Mouse (Mus musculus) heart, embryonic 11.5 days (tissue): Measurements from ENCODE around the gene Serpina9. TPM values are rescaled to one million over a fixed set of nuclear protein-coding genes. Genes with fewer than 3 reads are reported as not detected.
"Not testable (repeated sequence)": the region's sequence is repeated elsewhere in the genome, so short reads cannot be mapped to it uniquely, and the experiment has no call there.

Experiments used
- ATAC-seq: fragments of 200-750 bp; cut with Nextera tagmentation; replicated peaks from 2 replicates; pipeline ENCODE4 v1.8.0; 2017; ENCODE audit warnings: moderate library complexity; ENCODE audit not compliant: insufficient number of reproducible peaks, low FRiP score, low TSS enrichment
- H3K27ac ChIP-seq: fragments of 300-500 bp; sonication (generic); 2 replicates; pipeline ENCODE4 v1.5.1; 2014; ENCODE audit warnings: mild to moderate bottlenecking, low read depth, low read length
- H3K27me3 ChIP-seq: fragments of 300-500 bp; sonication (generic); 2 replicates; pipeline ENCODE4 v1.6.1; 2014; ENCODE audit warnings: mild to moderate bottlenecking, low read length, mixed read lengths; ENCODE audit not compliant: control insufficient read depth, insufficient read depth
- H3K36me3 ChIP-seq: fragments of 300-500 bp; sonication (generic); 2 replicates; pipeline ENCODE4 v1.6.1; 2014; ENCODE audit warnings: mild to moderate bottlenecking, low read length, moderate library complexity, mixed read lengths; ENCODE audit not compliant: control insufficient read depth, insufficient read depth
- H3K4me1 ChIP-seq: fragments of 300-500 bp; sonication (generic); 2 replicates; pipeline ENCODE4 v1.6.1; 2014; ENCODE audit warnings: low read length; ENCODE audit not compliant: control insufficient read depth, insufficient read depth
- H3K4me2 ChIP-seq: fragments of 300-500 bp; sonication (generic); 2 replicates; pipeline ENCODE4 v1.6.1; 2014; ENCODE audit warnings: mild to moderate bottlenecking, moderate library complexity
- H3K4me3 ChIP-seq: fragments of 300-500 bp; sonication (generic); 2 replicates; pipeline ENCODE4 v1.5.1; 2014; ENCODE audit warnings: low read depth, low read length
- H3K9ac ChIP-seq: fragments of 300-500 bp; sonication (generic); 2 replicates; pipeline ENCODE4 v1.6.1; 2014; ENCODE audit warnings: mild to moderate bottlenecking, low read depth, low read length, moderate library complexity
- H3K9me3 ChIP-seq: fragments of 300-500 bp; sonication (generic); replicated peaks from 2 replicates; pipeline ENCODE4 v1.6.1; 2016; ENCODE audit warnings: low read length; ENCODE audit not compliant: control insufficient read depth
- WGBS: fragments of 180-500 bp; shearing (Covaris S2); extraction: QIAGEN DNeasy Blood & Tissue Kit; methylation state at CpG from one replicate; pipeline ENCODE4 v1.1.7; 2014; ENCODE audit not compliant: insufficient replicate concordance; 5-methylcytosine and 5-hydroxymethylcytosine counted together
- polyA plus RNA-seq: library from polyadenylated mRNA; unstranded; fragments of >200 nt; fragmentation: Nextera tagmentation; extraction: Ambion mirVana; gene quantifications from 2 replicates; pipeline ENCODE4 v1.2.1, GENCODE M21; 2014

The Serpina9 gene
- polyA plus RNA-seq, 1 experiment from 2014 or later = 0.04 TPM

DNA sequence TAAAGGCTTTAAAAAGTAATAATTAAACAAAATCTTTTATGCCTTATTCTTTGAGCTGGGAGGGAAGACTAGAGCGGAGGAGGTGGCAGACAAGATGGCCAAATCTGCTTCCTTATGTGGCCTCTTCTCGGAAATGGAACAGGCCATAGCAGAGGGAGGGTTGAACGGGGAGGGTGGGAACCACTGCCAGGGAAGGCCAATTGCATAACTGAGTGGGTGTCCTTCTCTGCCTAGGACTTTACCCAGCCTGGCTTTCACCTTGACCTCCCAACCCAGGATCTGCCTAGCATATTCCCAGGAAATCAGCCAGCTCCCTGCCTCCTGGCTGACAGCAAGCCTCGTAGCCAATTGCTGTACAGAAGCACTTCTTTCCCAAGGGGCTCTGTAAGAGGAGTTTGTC is 50.3 kb downstream of the Serpina9 start:
- ATAC-seq = no peak
- H3K9ac ChIP-seq = no peak overlapping the region

DNA sequence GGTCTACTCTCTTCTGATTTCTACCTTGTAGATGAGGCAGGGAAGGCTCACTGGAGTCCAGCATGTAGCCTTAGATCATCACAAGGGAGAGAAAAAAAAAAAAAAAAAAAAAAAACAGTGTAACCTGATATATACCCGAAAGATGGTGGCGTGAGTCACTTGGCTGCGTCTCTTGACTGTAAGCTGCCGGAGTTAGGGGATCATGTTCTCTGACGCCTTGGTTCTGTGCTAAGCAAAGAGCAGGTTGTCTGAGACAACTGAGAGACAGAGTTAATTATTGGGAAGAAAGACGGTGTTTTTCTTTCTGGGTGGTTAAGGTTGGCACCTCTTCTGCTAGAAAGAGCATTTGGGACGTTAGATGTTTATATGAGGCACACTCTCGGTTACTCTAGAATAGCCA is 50.7 kb downstream of the Serpina9 start:
- Histone ChIP-seq H3K9me3 (no peaks in the 10 kb centered on the region; the same call in 1 of the 2 replicates), H3K27ac (no peak overlapping the region), H3K9ac (no peak overlapping the region), H3K4me1 (no peaks in the 10 kb centered on the region), H3K27me3 (no peaks in the 10 kb centered on the region), H3K36me3 (no peaks in the 10 kb centered on the region), H3K4me2 (no peak overlapping the region), H3K4me3 (no peak overlapping the region)
- ATAC-seq = no peak
- 72% methylated on average over 8 of the region's 8 CpGs for WGBS

More for the DNA sequence above, 50.3 kb downstream of the Serpina9 start:
- Histone ChIP-seq H3K4me1 (no peaks in the 10 kb centered on the region), H3K9me3 (no peaks in the 10 kb centered on the region; the same call in 1 of the 2 replicates), H3K27me3 (no peaks in the 10 kb centered on the region), H3K4me2 (no peak overlapping the region), H3K4me3 (no peak overlapping the region), H3K27ac (no peak overlapping the region), H3K36me3 (no peaks in the 10 kb centered on the region)
- WGBS = 69% methylated on average over 4 of the region's 4 CpGs

DNA sequence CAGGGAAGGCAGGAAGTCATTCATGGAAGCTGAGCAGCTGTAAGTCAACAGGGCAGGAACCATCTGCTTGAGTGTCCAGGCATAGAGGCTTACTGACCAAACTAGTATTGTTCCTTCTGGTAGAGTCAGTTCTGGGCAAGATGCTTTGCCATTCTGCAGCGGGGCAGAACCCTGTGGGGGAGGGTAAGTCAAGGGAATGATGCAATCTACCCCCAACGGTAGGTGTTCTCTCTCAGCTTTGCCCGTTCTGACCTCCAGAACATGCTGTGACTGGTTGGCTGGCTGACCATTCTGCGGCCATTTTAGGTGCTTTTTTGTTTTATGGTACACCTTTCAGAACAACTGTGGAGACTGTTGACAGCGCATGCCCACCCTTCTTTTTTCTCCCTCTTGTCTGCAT is 51.2 kb downstream of the Serpina9 start:
- H3K4me2 ChIP-seq = no peak overlapping the region
- WGBS = 71% methylated on average over 5 of the region's 5 CpGs
- no peaks in the 10 kb centered on the region for H3K36me3 ChIP-seq
- no peak overlapping the region for H3K27ac ChIP-seq
- H3K4me1 ChIP-seq = no peaks in the 10 kb centered on the region
- ATAC-seq = no peak
- H3K9ac ChIP-seq = no peak overlapping the region
- H3K27me3 ChIP-seq = no peaks in the 10 kb centered on the region
- no peak overlapping the region for H3K4me3 ChIP-seq
- H3K9me3 ChIP-seq = no peaks in the 10 kb centered on the region; the same call in 1 of the 2 replicates

DNA sequence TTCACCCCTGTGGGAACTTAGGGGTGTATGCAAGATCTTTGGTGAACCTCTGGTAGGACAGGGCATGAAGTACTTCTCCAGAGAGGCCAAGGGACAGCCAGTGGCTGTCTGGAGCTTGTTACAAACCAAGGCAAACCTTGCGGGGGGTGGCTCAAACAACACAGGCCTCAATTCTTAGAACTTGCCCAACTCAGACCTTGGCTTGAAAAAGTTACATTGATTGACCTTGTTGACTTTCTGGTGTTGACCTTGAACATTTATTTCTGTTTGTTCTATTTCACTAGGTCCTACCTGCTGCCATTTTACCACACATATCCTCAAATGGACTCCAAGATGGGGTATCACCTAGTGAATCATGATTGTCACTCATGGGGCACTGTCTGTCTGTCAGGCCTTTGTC is 51.8 kb downstream of the Serpina9 start:
- Histone ChIP-seq H3K27me3 (no peaks in the 10 kb centered on the region), H3K4me2 (no peak overlapping the region), H3K9me3 (no peaks in the 10 kb centered on the region; the same call in 1 of the 2 replicates), H3K9ac (no peak overlapping the region), H3K36me3 (no peaks in the 10 kb centered on the region), H3K27ac (no peak overlapping the region), H3K4me3 (no peak overlapping the region), H3K4me1 (no peaks in the 10 kb centered on the region)
- ATAC-seq = no peak
- 91% methylated on average over 1 of the region's 1 CpGs for WGBS

DNA sequence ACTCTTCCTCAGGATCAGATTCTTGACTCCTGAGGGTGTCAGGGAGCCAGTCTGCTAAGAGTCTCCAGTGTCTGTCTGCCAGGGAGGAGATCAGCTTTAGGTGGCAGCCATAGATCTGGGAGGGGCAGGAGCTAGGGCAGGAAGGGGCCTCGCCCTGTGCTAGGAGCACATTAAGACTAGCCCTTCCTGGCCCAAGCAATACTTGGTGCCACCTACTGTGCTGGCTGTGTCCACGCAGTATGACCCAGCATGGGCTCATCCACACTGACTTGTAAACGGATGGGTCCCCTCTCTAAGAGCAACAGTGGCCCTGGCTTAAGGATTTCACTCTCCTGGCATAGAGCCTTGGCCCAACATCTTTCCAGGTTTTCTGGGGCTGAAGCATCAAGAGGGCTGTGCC is 54.8 kb downstream of the Serpina9 start, which contains the start of gene Serpina1e:
TSS of gene Serpina1e (minus strand) at position 178 of the 400 bp plus-strand sequence.
- H3K36me3 ChIP-seq = no peaks in the 10 kb centered on the region
- H3K4me3 ChIP-seq = no peak within 1 kb of the TSS
- no peak for ATAC-seq
- H3K9ac ChIP-seq = no peak within 1 kb of the TSS
- H3K27me3 ChIP-seq = no peaks in the 10 kb centered on the region
- H3K9me3 ChIP-seq = no peaks in the 10 kb centered on the region; the same call in 1 of the 2 replicates
- H3K4me2 ChIP-seq = no peak within 1 kb of the TSS
- 66% methylated on average over 3 of the region's 3 CpGs for WGBS
- H3K4me1 ChIP-seq = no peaks in the 10 kb centered on the region
- no peak within 1 kb of the TSS for H3K27ac ChIP-seq

DNA sequence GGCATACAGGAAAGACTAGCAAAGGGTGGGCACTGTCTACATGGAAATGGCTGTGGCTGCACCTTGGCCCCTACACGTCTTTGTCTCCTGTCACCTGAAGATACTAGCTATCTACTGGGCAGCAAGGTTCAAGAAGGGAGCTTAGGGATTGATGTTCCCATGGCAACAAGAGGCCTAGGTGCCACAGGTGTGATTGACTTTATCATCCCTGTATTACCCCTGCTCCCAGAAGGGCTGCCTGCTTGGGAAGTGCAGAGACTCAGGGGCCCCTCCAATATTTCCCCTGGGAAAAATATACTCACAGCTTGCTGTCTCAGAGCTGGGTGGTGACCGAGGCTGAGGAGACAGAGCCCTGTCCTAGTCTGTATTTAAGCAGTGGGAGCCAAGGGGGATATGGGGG is 57.0 kb downstream of the Serpina9 start:
- H3K4me1 ChIP-seq, H3K9me3 ChIP-seq, H3K36me3 ChIP-seq, H3K27me3 ChIP-seq, H3K27ac ChIP-seq, ATAC-seq, H3K4me3 ChIP-seq, H3K9ac ChIP-seq, H3K4me2 ChIP-seq: not testable (repeated sequence)
- WGBS = 73% methylated on average over 2 of the region's 2 CpGs

DNA sequence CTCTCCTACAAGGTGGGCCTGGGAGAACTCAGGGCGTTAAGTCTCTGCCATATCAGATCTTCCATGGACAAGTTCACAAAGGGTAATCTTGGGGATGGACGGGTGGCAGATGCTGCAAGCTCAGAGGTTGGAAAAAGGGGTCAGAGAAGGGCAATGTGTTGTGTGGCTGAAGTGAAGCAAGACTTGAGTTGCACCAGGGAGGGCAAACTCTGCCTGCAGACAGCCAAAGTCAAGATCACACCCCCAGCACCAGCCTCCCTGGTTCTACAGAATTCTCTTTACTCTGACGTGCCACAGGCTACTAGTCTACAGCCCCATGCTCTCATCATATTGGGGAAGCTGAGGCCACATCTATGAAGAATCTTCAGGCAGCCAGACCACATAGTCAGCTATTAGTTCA is 60.6 kb downstream of the Serpina9 start:
- 57% methylated on average over 3 of the region's 3 CpGs for WGBS
- H3K27me3 ChIP-seq, H3K4me3 ChIP-seq, H3K9ac ChIP-seq, H3K27ac ChIP-seq, H3K36me3 ChIP-seq, ATAC-seq, H3K4me2 ChIP-seq, H3K9me3 ChIP-seq, H3K4me1 ChIP-seq: not testable (repeated sequence)

DNA sequence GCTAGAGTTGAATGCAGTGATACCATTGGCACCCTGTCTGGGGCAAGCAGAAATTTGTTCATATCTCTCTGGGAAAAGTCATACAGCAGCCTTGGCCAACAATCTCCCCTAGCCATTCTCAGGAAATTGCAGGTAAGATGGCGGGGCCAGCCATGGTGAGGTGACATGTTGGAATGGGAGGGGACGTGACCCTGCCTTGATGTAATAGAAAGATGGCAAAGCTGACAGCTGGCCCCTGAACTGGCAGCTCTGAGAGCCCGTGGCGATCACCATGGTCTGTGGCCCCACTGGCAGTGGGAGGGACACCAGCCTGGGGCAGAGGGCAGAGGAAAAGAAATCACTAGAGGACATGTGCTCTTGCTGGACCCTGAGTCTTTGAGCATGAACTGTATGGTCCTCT is 67.3 kb downstream of the Serpina9 start:
- Histone ChIP-seq H3K9ac (no peak overlapping the region), H3K27me3 (no peaks in the 10 kb centered on the region), H3K4me3 (no peak overlapping the region), H3K36me3 (no peaks in the 10 kb centered on the region), H3K4me1 (no peaks in the 10 kb centered on the region), H3K27ac (no peak overlapping the region), H3K4me2 (no peak overlapping the region), H3K9me3 (peaks cover 8% of the 10 kb centered on the region)
- 71% methylated on average over 4 of the region's 4 CpGs for WGBS
- no peak for ATAC-seq
